In the genomic region with DNA sequence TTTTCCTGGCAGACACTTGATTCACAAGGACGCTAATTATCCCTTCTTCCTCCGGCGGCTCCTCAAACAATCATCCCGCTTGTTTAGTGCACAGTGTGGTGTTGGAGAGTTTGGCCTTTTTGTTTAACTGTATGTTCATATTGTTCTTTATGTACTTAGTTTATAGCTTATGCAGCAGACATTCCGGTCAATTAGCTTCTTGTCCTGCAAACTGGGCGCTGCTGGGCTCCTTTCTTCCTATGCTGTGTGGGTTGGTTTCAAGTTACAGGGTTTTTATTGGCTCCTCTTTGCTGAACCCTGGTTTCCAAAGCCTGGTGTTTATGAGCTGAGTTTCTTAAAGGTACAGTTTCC, we compare ENCODE assay signal across 8 mouse cellular contexts.
A peak's percentile ranks its signal among the peaks of the same experiment; 100 is the strongest.
DNase-seq lines count a peak whose midpoint lies in the region; ATAC-seq and TF ChIP-seq lines count a peak whose summit lies in the region.

No protein-coding gene starts in this region.

- TF ChIP-seq POLR2A in liver, adult 2 months (IDR thresholded peaks at IDR 0.05; ENCODE audit: extremely low read depth, insufficient read depth, low read length), result no peak

- TF ChIP-seq CTCF in liver, adult 2 months (IDR thresholded peaks at IDR 0.05; ENCODE audit: low read depth, low read length), result no peak

- peak overlapping the region; percentile 75 for H3K27ac ChIP-seq in forebrain, embryonic 11.5 days (ENCODE audit: low read depth, low read length)
- peak overlapping the region; percentile 77 for H3K27ac ChIP-seq in hindbrain, embryonic 15.5 days (replicated peaks)
- H3K27ac ChIP-seq in liver, adult 2 months (replicated peaks; ENCODE audit: insufficient read depth, low read depth, low read length), result no peak overlapping the region

- peaks cover 21% of the 10 kb centered on the region for H3K4me1 ChIP-seq in forebrain, embryonic 11.5 days (replicated peaks; ENCODE audit: control insufficient read depth, insufficient read depth, low read length)
- H3K4me1 ChIP-seq in hindbrain, embryonic 15.5 days (replicated peaks), result peaks cover 39% of the 10 kb centered on the region
- H3K4me1 ChIP-seq in liver, adult 2 months (ENCODE audit: control insufficient read depth, insufficient read depth, low read length), result peaks cover 7% of the 10 kb centered on the region

- DNase-seq in adrenal gland, adult 8-10 months, result peak; percentile 31
- DNase-seq in adrenal gland, postnatal 25 days, result no peak
- peak; percentile 79 for DNase-seq in forebrain, embryonic 11.5 days (ENCODE audit: low spot score)
- DNase-seq in liver, adult 2 months (ENCODE audit: extremely low read depth, low read depth, low spot score), result peak; percentile 67
- DNase-seq in retina, embryonic 14.5 days (ENCODE audit: low spot score), result peak; percentile 74
- DNase-seq in testis, postnatal 10 days (ENCODE audit: low spot score), result no peak
- DNase-seq in cerebellum, adult 9-10 months, result no peak

- H3K27me3 ChIP-seq in forebrain, embryonic 11.5 days (ENCODE audit: control insufficient read depth, insufficient read depth, low read length), result no peaks in the 10 kb centered on the region; the same call in 1 of the 2 replicates
- no peaks in the 10 kb centered on the region for H3K27me3 ChIP-seq in hindbrain, embryonic 15.5 days
- H3K27me3 ChIP-seq in liver, adult 2 months (ENCODE audit: control insufficient read depth, insufficient read depth, low read length), result no peaks in the 10 kb centered on the region

- no peaks in the 10 kb centered on the region for H3K9me3 ChIP-seq in forebrain, embryonic 11.5 days (ENCODE audit: control insufficient read depth, low read length)
- H3K9me3 ChIP-seq in hindbrain, embryonic 15.5 days, result no peaks in the 10 kb centered on the region

- H3K4me3 ChIP-seq in forebrain, embryonic 11.5 days (ENCODE audit: low read depth, low read length), result no peak overlapping the region; the same call in 1 of the 2 replicates
- no peak overlapping the region for H3K4me3 ChIP-seq in hindbrain, embryonic 15.5 days
- no peak overlapping the region for H3K4me3 ChIP-seq in liver, adult 2 months (ENCODE audit: insufficient read depth, low read depth, low read length)

- H3K36me3 ChIP-seq in forebrain, embryonic 11.5 days (ENCODE audit: control insufficient read depth, insufficient read depth, low read length), result no peaks in the 10 kb centered on the region
- no peaks in the 10 kb centered on the region for H3K36me3 ChIP-seq in hindbrain, embryonic 15.5 days
- no peaks in the 10 kb centered on the region for H3K36me3 ChIP-seq in liver, adult 2 months (ENCODE audit: control insufficient read depth, insufficient read depth, low read length)

- peaks cover 12% of the 10 kb centered on the region for H3K79me2 ChIP-seq in liver, adult 2 months (ENCODE audit: control insufficient read depth, insufficient read depth, low read length)

- WGBS in forebrain, embryonic 11.5 days, result under 1% methylated on average over 6 of the region's 6 CpGs
- 8% methylated on average over 6 of the region's 6 CpGs for WGBS in hindbrain, embryonic 15.5 days
- WGBS in liver, adult 2 months, result 23% methylated on average over 6 of the region's 6 CpGs

- peak; percentile 81 for ATAC-seq in forebrain, embryonic 11.5 days (replicated peaks; ENCODE audit: low FRiP score)
- ATAC-seq in hindbrain, embryonic 15.5 days (ENCODE audit: low FRiP score, low read depth), result peak; percentile 42; the same call in 1 of the 2 replicates

- H3K4me2 ChIP-seq in forebrain, embryonic 11.5 days (ENCODE audit: low read depth, low read length, severe bottlenecking), result peak overlapping the region; percentile 42; the same call in 1 of the 2 replicates
- peak overlapping the region; percentile 37 for H3K4me2 ChIP-seq in hindbrain, embryonic 15.5 days

- no peak overlapping the region for H3K9ac ChIP-seq in forebrain, embryonic 11.5 days (ENCODE audit: low read length)
- no peak overlapping the region for H3K9ac ChIP-seq in hindbrain, embryonic 15.5 days
- H3K9ac ChIP-seq in liver, adult 2 months (ENCODE audit: low read depth, low read length), result no peak overlapping the region

Comparison
In these comparisons a context has a peak if more than half of its experiments do, and no peak if none do; other contexts are left out.
1. DNase-seq: peak in adrenal gland, adult 8-10 months (single experiment), forebrain, embryonic 11.5 days (single experiment), liver, adult 2 months (single experiment) and retina, embryonic 14.5 days (single experiment); none in adrenal gland, postnatal 25 days (single experiment), testis, postnatal 10 days (single experiment) and cerebellum, adult 9-10 months (single experiment).